Mouse (Mus musculus): ENCODE data around the gene BC017158. TPM values are rescaled to one million over a fixed set of nuclear protein-coding genes. Genes with fewer than 3 reads are reported as not detected.

Gene BC017158
- 22.5 TPM for polyA plus RNA-seq (2017; shearing (Covaris generic))

GRCm38 (mm10) chr7:128297617-128298480 lies at the start of gene BC017158:
Gene BC017158 (minus strand): TSS chr7:128298170.

DNA sequence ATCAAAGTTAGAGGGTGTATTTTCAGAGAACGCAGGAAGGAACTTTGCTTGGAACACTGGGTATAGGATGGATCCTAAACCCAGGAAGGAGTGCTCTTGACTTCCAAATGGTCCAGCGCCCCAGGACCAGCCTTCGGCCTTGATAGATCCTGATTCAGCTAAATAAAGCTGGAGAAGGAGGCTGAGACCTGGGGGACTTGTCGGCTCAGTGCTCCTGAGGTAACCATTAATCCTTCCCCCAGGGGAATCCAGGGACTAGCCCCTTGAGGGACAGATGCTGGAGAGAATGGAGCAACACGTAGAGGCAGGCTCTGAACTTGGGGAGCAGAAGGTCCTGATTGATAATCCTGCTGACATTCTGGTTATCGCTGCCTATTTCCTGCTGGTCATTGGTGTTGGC lies 32.6 kb downstream of the BC017158 start, which contains the start of gene Slc5a2:
Slc5a2 (plus strand) TSS at position 247 of the 400 bp plus-strand sequence.

DNA sequence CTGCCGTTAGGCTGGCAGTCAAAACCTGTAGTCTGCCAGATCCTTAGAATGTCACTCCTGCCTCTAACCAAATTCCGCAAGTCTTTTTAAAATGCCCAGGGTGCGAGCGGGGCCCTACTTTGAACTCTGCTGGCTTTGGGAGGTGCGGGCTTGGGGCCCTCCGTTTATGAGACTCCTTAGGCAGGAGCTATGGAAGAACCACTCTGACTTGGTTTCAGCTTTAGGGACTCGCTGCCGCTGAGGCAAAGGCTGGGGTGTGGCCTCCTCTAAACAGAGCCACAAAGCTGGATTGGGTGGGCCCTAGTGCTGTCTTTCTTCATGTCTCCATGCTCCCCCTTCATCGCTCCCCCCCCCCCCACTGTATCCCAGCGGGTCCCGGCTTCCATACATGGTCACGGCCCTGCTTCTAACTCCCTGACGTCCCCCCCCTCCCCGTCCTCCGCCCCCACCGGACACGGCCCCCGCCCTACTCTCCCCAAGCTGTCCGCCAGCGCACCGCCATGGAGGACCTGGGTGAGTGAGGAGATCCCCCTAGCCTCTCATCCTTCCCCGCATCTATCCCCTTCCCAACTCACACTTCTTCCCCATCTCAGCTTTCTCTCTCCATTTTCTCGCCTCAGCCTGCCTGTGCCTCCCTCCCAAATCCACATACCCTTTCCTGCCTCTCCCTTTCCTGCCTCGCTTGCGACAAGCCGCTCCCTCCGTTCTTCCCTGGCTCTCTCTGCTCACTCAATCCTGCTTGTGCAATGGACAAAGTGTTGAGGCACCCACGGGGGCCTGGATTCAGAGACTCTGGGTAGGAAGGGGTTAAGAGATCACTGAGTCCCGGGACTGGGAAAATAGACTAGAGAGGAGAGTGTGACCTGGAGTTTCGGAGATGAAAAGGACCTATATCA lies 51.2 kb downstream of the BC017158 start, which contains the start of gene Tgfb1i1:
Tgfb1i1 (plus strand) TSS at position 317 of the 896 bp plus-strand sequence.

GRCm38 (mm10) chr7:128237927-128238778 lies 59.8 kb downstream of the BC017158 start, which contains the start of gene 9130023H24Rik:
Gene 9130023H24Rik (minus strand): TSS chr7:128238031.

GRCm38 (mm10) chr7:128236856-128237592 lies 60.9 kb downstream of the BC017158 start, which contains the start of gene Armc5:
Gene Armc5 (plus strand): TSS chr7:128237342.

Other genes starting within 250 kb of the BC017158 start
- gene Itgam, start 235.5 kb downstream of the BC017158 start, polyA plus RNA-seq (2017; shearing (Covaris generic)) = 0.61 TPM
- gene Gm49368, start 235.5 kb downstream of the BC017158 start, polyA plus RNA-seq (2017; shearing (Covaris generic)) = not detected
- gene Itgax, start 168.6 kb downstream of the BC017158 start, polyA plus RNA-seq (2017; shearing (Covaris generic)) = 0.27 TPM
- 5.5 TPM for gene Itgad, start 143.8 kb downstream of the BC017158 start, polyA plus RNA-seq (2017; shearing (Covaris generic))
- gene Cox6a2, start 91.8 kb downstream of the BC017158 start, polyA plus RNA-seq (2017; shearing (Covaris generic)) = not detected
- 12.7 TPM for gene Armc5, start 60.8 kb downstream of the BC017158 start, polyA plus RNA-seq (2017; shearing (Covaris generic))
- gene 9130023H24Rik, start 60.1 kb downstream of the BC017158 start, polyA plus RNA-seq (2017; shearing (Covaris generic)) = 2.6 TPM
- gene Tgfb1i1, start 51.4 kb downstream of the BC017158 start, polyA plus RNA-seq (2017; shearing (Covaris generic)) = 0.88 TPM
- gene Slc5a2, start 32.5 kb downstream of the BC017158 start, polyA plus RNA-seq (2017; shearing (Covaris generic)) = 0.33 TPM
- gene Rgs10, start 120.6 kb upstream of the BC017158 start, polyA plus RNA-seq (2017; shearing (Covaris generic)) = 329 TPM
- 47.6 TPM for gene Tial1, start 163.5 kb upstream of the BC017158 start, polyA plus RNA-seq (2017; shearing (Covaris generic))
- 15.9 TPM for gene Bag3, start 225.4 kb upstream of the BC017158 start, polyA plus RNA-seq (2017; shearing (Covaris generic))

Measured in inflammation-experienced regulatory T-cells, adult 16 weeks (primary cell).